In genomic region chr12:17701795-17702194, GRCm38 (mm10) we compare ENCODE assay signal across 13 mouse cellular contexts. TPM values are rescaled to one million over a fixed set of nuclear protein-coding genes. Genes with fewer than 3 reads are reported as not detected.
DNase-seq lines count a peak whose midpoint lies in the region; ATAC-seq and TF ChIP-seq lines count a peak whose summit lies in the region.
"Had no signal": no experiment of that assay in that cellular context is flagged by ENCODE, and none has a peak within 500 bp of the region (broad histone marks: within the 10 kb centered on the region; RNA-seq: fewer than 3 reads in every experiment).

No protein-coding gene starts in this region.

- H3K9me3 ChIP-seq in heart, embryonic 15.5 days (replicated peaks) = no peaks in the 10 kb centered on the region
- H3K9me3 ChIP-seq in liver, embryonic 13.5 days (replicated peaks) = no peaks in the 10 kb centered on the region
- H3K9me3 ChIP-seq in liver, embryonic 11.5 days (ENCODE audit: control insufficient read depth, low read length) = no peaks in the 10 kb centered on the region
- no peaks in the 10 kb centered on the region for H3K9me3 ChIP-seq in stomach, embryonic 15.5 days
- no peaks in the 10 kb centered on the region for H3K9me3 ChIP-seq in stomach, postnatal 0 days (ENCODE audit: control insufficient read depth, low read length)
- H3K9me3 ChIP-seq: hindbrain, embryonic 12.5 days had no signal

- ATAC-seq in heart, embryonic 15.5 days (replicated peaks; ENCODE audit: insufficient number of reproducible peaks, insufficient read depth, low FRiP score, low read depth) = no peak
- ATAC-seq in liver, embryonic 13.5 days (ENCODE audit: low read depth) = no peak
- no peak for ATAC-seq in liver, embryonic 11.5 days (replicated peaks; ENCODE audit: low FRiP score)
- no peak for ATAC-seq in stomach, embryonic 15.5 days (ENCODE audit: insufficient read depth, low FRiP score, low read depth)
- ATAC-seq in stomach, postnatal 0 days (ENCODE audit: low FRiP score, low TSS enrichment) = no peak
- ATAC-seq: CD4-positive, CD25-positive, alpha-beta regulatory T cell, adult 4 months had no signal

- no peak overlapping the region for H3K9ac ChIP-seq in heart, embryonic 15.5 days
- no peak overlapping the region for H3K9ac ChIP-seq in liver, embryonic 13.5 days
- no peak overlapping the region for H3K9ac ChIP-seq in liver, embryonic 11.5 days (ENCODE audit: low read depth, low read length)
- H3K9ac ChIP-seq in stomach, embryonic 15.5 days = no peak overlapping the region
- H3K9ac ChIP-seq in stomach, postnatal 0 days (ENCODE audit: low read length) = no peak overlapping the region
- H3K9ac ChIP-seq: hindbrain, embryonic 12.5 days had no signal

- no peaks in the 10 kb centered on the region for H3K27me3 ChIP-seq in heart, embryonic 15.5 days
- no peaks in the 10 kb centered on the region for H3K27me3 ChIP-seq in liver, embryonic 13.5 days
- no peaks in the 10 kb centered on the region for H3K27me3 ChIP-seq in liver, embryonic 11.5 days (replicated peaks; ENCODE audit: control insufficient read depth, insufficient read depth, low read length)
- H3K27me3 ChIP-seq in stomach, embryonic 15.5 days (replicated peaks) = no peaks in the 10 kb centered on the region
- no peaks in the 10 kb centered on the region for H3K27me3 ChIP-seq in stomach, postnatal 0 days (ENCODE audit: control insufficient read depth, insufficient read depth, low read length)
- H3K27me3 ChIP-seq: hindbrain, embryonic 12.5 days had no signal

- H3K4me2 ChIP-seq in heart, embryonic 15.5 days = no peak overlapping the region
- no peak overlapping the region for H3K4me2 ChIP-seq in liver, embryonic 13.5 days
- no peak overlapping the region for H3K4me2 ChIP-seq in liver, embryonic 11.5 days
- no peak overlapping the region for H3K4me2 ChIP-seq in stomach, embryonic 15.5 days
- H3K4me2 ChIP-seq in stomach, postnatal 0 days (replicated peaks; ENCODE audit: low read depth) = no peak overlapping the region
- H3K4me2 ChIP-seq: hindbrain, embryonic 12.5 days had no signal

- peaks cover 14% of the 10 kb centered on the region; the same call in 1 of the 2 replicates for H3K4me1 ChIP-seq in heart, embryonic 15.5 days (replicated peaks)
- peaks cover 63% of the 10 kb centered on the region for H3K4me1 ChIP-seq in liver, embryonic 13.5 days (replicated peaks)
- H3K4me1 ChIP-seq in liver, embryonic 11.5 days (replicated peaks; ENCODE audit: control insufficient read depth, insufficient read depth, low read length) = peaks cover 12% of the 10 kb centered on the region; the same call in 1 of the 2 replicates
- peaks cover 32% of the 10 kb centered on the region for H3K4me1 ChIP-seq in stomach, embryonic 15.5 days
- no peaks in the 10 kb centered on the region; the same call in 1 of the 2 replicates for H3K4me1 ChIP-seq in stomach, postnatal 0 days (replicated peaks; ENCODE audit: control insufficient read depth, insufficient read depth)

- H3K4me3 ChIP-seq in heart, embryonic 15.5 days = no peak overlapping the region
- H3K4me3 ChIP-seq in liver, embryonic 13.5 days (replicated peaks) = no peak overlapping the region
- H3K4me3 ChIP-seq in liver, embryonic 11.5 days (ENCODE audit: low read depth, low read length) = no peak overlapping the region
- no peak overlapping the region for H3K4me3 ChIP-seq in stomach, embryonic 15.5 days (replicated peaks)
- H3K4me3 ChIP-seq in stomach, postnatal 0 days (ENCODE audit: low read depth, low read length) = no peak overlapping the region
- H3K4me3 ChIP-seq: hindbrain, embryonic 12.5 days had no signal

- 0 out of 2 replicates have a peak overlapping the region, but pooled peaks have one; percentile 10 for H3K27ac ChIP-seq in heart, embryonic 15.5 days
- H3K27ac ChIP-seq in liver, embryonic 13.5 days = 0 out of 2 replicates have a peak overlapping the region, but pooled peaks have one; percentile 0
- no peak overlapping the region for H3K27ac ChIP-seq in liver, embryonic 11.5 days (ENCODE audit: low read depth, low read length)
- 0 out of 2 replicates have a peak overlapping the region, but pooled peaks have one; percentile 21 for H3K27ac ChIP-seq in stomach, embryonic 15.5 days
- no peak overlapping the region for H3K27ac ChIP-seq in stomach, postnatal 0 days (replicated peaks)
- H3K27ac ChIP-seq: hindbrain, embryonic 12.5 days had no signal

- TF ChIP-seq EP300 in stomach, postnatal 0 days (optimal IDR thresholded peaks at IDR 0.05) = no peak

- no peak for DNase-seq in heart, postnatal 4 days
- DNase-seq in liver, embryonic 13.5 days = no peak
- DNase-seq in liver, embryonic 11.5 days (ENCODE audit: low spot score) = no peak
- DNase-seq in stomach, postnatal 0 days (ENCODE audit: low spot score) = no peak
- no peak for DNase-seq in right cerebral cortex, postnatal 36 days (ENCODE audit: low spot score in 2 of 2)
- DNase-seq: adrenal gland, postnatal 14 days; lung, postnatal 4 days; right cerebral cortex, postnatal 14 days; thymus, adult 18-20 months had no signal

- H3K36me3 ChIP-seq in heart, embryonic 15.5 days = no peaks in the 10 kb centered on the region
- no peaks in the 10 kb centered on the region for H3K36me3 ChIP-seq in liver, embryonic 13.5 days
- no peaks in the 10 kb centered on the region for H3K36me3 ChIP-seq in liver, embryonic 11.5 days (ENCODE audit: control insufficient read depth, insufficient read depth, low read length)
- no peaks in the 10 kb centered on the region for H3K36me3 ChIP-seq in stomach, embryonic 15.5 days
- H3K36me3 ChIP-seq in stomach, postnatal 0 days (ENCODE audit: control insufficient read depth, insufficient read depth, low read length) = no peaks in the 10 kb centered on the region
- H3K36me3 ChIP-seq: hindbrain, embryonic 12.5 days had no signal

- 69% methylated on average over 2 of the region's 2 CpGs for WGBS in heart, embryonic 15.5 days
- 60% methylated on average over 2 of the region's 2 CpGs for WGBS in liver, embryonic 13.5 days (ENCODE audit: insufficient replicate concordance)
- WGBS in liver, embryonic 11.5 days = 72% methylated on average over 2 of the region's 2 CpGs
- 29% methylated on average over 2 of the region's 2 CpGs for WGBS in stomach, embryonic 15.5 days
- WGBS in stomach, postnatal 0 days = 33% methylated on average over 2 of the region's 2 CpGs

- TF ChIP-seq CTCF in stomach, postnatal 0 days (IDR thresholded peaks at IDR 0.05; ENCODE audit: low read depth) = no peak

RNA-seq across cellular contexts. Expression of gene Hpcal1, which starts 11.1 kb away (rescaled TPM):
- polyA plus RNA-seq in heart, embryonic 15.5 days (2015; fragmentation: Nextera tagmentation; extraction: Ambion mirVana) = 20.7 and 29.3 TPM in 2 replicates
- 10 to 100 TPM; 17.9 to 19.8 TPM for total RNA-seq in heart, postnatal 4 days (2021)
- polyA plus RNA-seq in liver, embryonic 13.5 days (2015; fragmentation: Nextera tagmentation; extraction: Ambion mirVana) = 15.7 and 16.0 TPM in 2 replicates
- 30.2 and 31.8 TPM in 2 replicates for polyA plus RNA-seq in liver, embryonic 11.5 days (2014; fragmentation: Nextera tagmentation; extraction: Ambion mirVana)
- 61.0 and 62.7 TPM in 2 replicates for polyA plus RNA-seq in stomach, embryonic 15.5 days (2015; fragmentation: Nextera tagmentation; extraction: Ambion mirVana)
- polyA plus RNA-seq in stomach, postnatal 0 days (2015; fragmentation: Nextera tagmentation; extraction: Ambion mirVana) = 61.2 and 62.6 TPM in 2 replicates

Comparison
In these comparisons a context has a peak if more than half of its experiments do, and no peak if none do; other contexts are left out.
1. H3K27ac ChIP-seq: peak in heart, embryonic 15.5 days (single experiment), liver, embryonic 13.5 days (single experiment) and stomach, embryonic 15.5 days (single experiment); none in liver, embryonic 11.5 days (single experiment) and stomach, postnatal 0 days (single experiment).